ENCODE assay signal across 24 mouse cellular contexts in the genomic region with DNA sequence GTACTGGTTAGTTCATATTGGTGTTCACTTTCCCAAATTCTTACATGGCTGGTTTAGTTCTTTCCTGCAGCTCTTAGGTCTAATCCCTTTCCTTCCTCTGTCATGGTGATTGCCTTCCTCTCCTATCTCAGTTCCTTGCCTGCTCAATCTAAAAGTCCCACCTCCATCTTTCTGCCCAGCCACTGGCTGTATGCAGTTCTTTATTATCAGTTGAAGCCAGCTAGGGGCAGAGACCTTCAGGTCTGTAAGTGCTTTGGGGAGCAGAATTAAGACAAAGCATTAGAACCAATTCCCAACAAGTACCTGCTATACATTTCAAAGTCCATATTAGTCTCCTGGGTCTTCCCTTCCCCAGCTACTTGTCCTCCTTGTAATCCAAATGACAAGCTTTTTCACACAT.
DNase-seq lines count a peak whose midpoint lies in the region; ATAC-seq lines count a peak whose summit lies in the region.
"Had no signal": no experiment of that assay in that cellular context is flagged by ENCODE, and none has a peak within 500 bp of the region (broad histone marks: within the 10 kb centered on the region; RNA-seq: fewer than 3 reads in every experiment).

No protein-coding gene starts in this region.

- peaks cover 4% of the 10 kb centered on the region for H3K36me3 ChIP-seq in heart, embryonic 11.5 days (ENCODE audit: control insufficient read depth, insufficient read depth, low read length)
- H3K36me3 ChIP-seq in liver, embryonic 12.5 days, result peaks cover 37% of the 10 kb centered on the region

- ATAC-seq in heart, embryonic 11.5 days (replicated peaks; ENCODE audit: insufficient number of reproducible peaks, low FRiP score, low TSS enrichment), result peak; percentile 46; the same call in 1 of the 2 replicates
- peak; percentile 84 for ATAC-seq in liver, embryonic 12.5 days
- peak; percentile 76 for ATAC-seq in megakaryocyte-erythroid progenitor cell, adult 5-6 weeks (replicated peaks; ENCODE audit: low FRiP score, low TSS enrichment, poor library complexity, severe bottlenecking)
- ATAC-seq: inflammation-experienced regulatory T-cells, adult 6 months; midbrain, embryonic 15.5 days had no signal

- DNase-seq in heart, postnatal 14 days, result no peak
- peak; percentile 73 for DNase-seq in c-Kit-positive CD71-positive TER-119-positive erythroid progenitor cells, embryonic 14.5 days (ENCODE audit: low spot score)
- no peak for DNase-seq in frontal cortex, adult 2 months (ENCODE audit: extremely low spot score in 1 of 2, low spot score in 1 of 2)
- DNase-seq in adrenal gland, adult 2 months, result no peak
- DNase-seq: adrenal gland, postnatal 25 days; cerebellum, adult 2 months; cerebellum, postnatal 36 days; gastrocnemius, postnatal 10 days; heart, adult 2 months; heart, postnatal 10 days; kidney, adult 8-10 months; kidney, postnatal 14 days; left cerebral cortex, postnatal 4 days; lung, postnatal 10 days; spleen, adult 18-20 months had no signal

- no peaks in the 10 kb centered on the region for H3K27me3 ChIP-seq in heart, embryonic 11.5 days (ENCODE audit: control insufficient read depth, insufficient read depth, low read length)
- H3K27me3 ChIP-seq in liver, embryonic 12.5 days (replicated peaks), result no peaks in the 10 kb centered on the region
- H3K27me3 ChIP-seq: embryonic facial prominence, embryonic 12.5 days; hindbrain, embryonic 13.5 days; midbrain, embryonic 15.5 days had no signal

- H3K9me3 ChIP-seq in heart, embryonic 11.5 days (replicated peaks; ENCODE audit: control insufficient read depth, low read length), result no peaks in the 10 kb centered on the region
- H3K9me3 ChIP-seq in liver, embryonic 12.5 days (replicated peaks), result no peaks in the 10 kb centered on the region
- H3K9me3 ChIP-seq: embryonic facial prominence, embryonic 12.5 days; G1E; hindbrain, embryonic 13.5 days; midbrain, embryonic 15.5 days had no signal

- H3K27ac ChIP-seq in heart, embryonic 11.5 days (ENCODE audit: low read depth, low read length), result peak overlapping the region; percentile 42; the same call in 1 of the 2 replicates
- H3K27ac ChIP-seq in liver, embryonic 12.5 days, result peak overlapping the region; percentile 91
- H3K27ac ChIP-seq: embryonic facial prominence, embryonic 12.5 days; heart, adult 2 months; hindbrain, embryonic 13.5 days; midbrain, embryonic 15.5 days had no signal

- intact Hi-C loops in heart, postnatal 14 days (cut with DNase I), result no loop called here

- peaks cover 10% of the 10 kb centered on the region for H3K4me1 ChIP-seq in heart, embryonic 11.5 days (ENCODE audit: control insufficient read depth, insufficient read depth, low read length)
- peaks cover 62% of the 10 kb centered on the region for H3K4me1 ChIP-seq in liver, embryonic 12.5 days
- H3K4me1 ChIP-seq: embryonic facial prominence, embryonic 12.5 days; hindbrain, embryonic 13.5 days; midbrain, embryonic 15.5 days had no signal

- no peak overlapping the region for H3K4me3 ChIP-seq in heart, embryonic 11.5 days (ENCODE audit: low read depth, low read length)
- H3K4me3 ChIP-seq in liver, embryonic 12.5 days, result no peak overlapping the region
- H3K4me3 ChIP-seq: embryonic facial prominence, embryonic 12.5 days; heart, adult 2 months; hindbrain, embryonic 13.5 days; midbrain, embryonic 15.5 days; myocyte had no signal

- no peak overlapping the region for H3K9ac ChIP-seq in heart, embryonic 11.5 days (ENCODE audit: low read depth, low read length)
- peak overlapping the region; percentile 48; the same call in 1 of the 2 replicates for H3K9ac ChIP-seq in liver, embryonic 12.5 days
- H3K9ac ChIP-seq: embryonic facial prominence, embryonic 12.5 days; hindbrain, embryonic 13.5 days; midbrain, embryonic 15.5 days had no signal

- H3K4me2 ChIP-seq in heart, embryonic 11.5 days, result no peak overlapping the region
- H3K4me2 ChIP-seq in liver, embryonic 12.5 days, result peak overlapping the region; percentile 55
- H3K4me2 ChIP-seq: embryonic facial prominence, embryonic 12.5 days; hindbrain, embryonic 13.5 days; midbrain, embryonic 15.5 days had no signal
